Mouse (Mus musculus): Measurements from ENCODE around the gene Zdhhc21. TPM values are rescaled to one million over a fixed set of nuclear protein-coding genes. Genes with fewer than 3 reads are reported as not detected.

The Zdhhc21 gene
- polyA plus RNA-seq, 1 experiment: 3.9 TPM

GRCm38 (mm10) chr4:82863316-82863715 is 3.6 kb upstream of the Zdhhc21 start:
- no peaks in the 10 kb centered on the region for H3K27me3 ChIP-seq (ENCODE audit: control insufficient read depth, insufficient read depth, insufficient read length)
- TF ChIP-seq FOSL1 (IDR thresholded peaks at IDR 0.05; ENCODE audit: insufficient read depth, low read length, poor library complexity, severe bottlenecking): no peak
- TF ChIP-seq USF1 (IDR thresholded peaks at IDR 0.05; ENCODE audit: low read depth): no peak
- TF ChIP-seq MAX (IDR thresholded peaks at IDR 0.05): no peak
- TF ChIP-seq MYOD1 (IDR thresholded peaks at IDR 0.05; ENCODE audit: control insufficient read depth, insufficient read length, low read depth): no peak
- no peak for TF ChIP-seq CEBPB (IDR thresholded peaks at IDR 0.05; ENCODE audit: low read depth)
- no peak for TF ChIP-seq MYOG (IDR thresholded peaks at IDR 0.05; ENCODE audit: control insufficient read depth, extremely low read depth, insufficient read length)
- no peak for TF ChIP-seq CTCF (IDR thresholded peaks at IDR 0.05; ENCODE audit: control insufficient read depth, insufficient read depth, insufficient read length)

GRCm38 (mm10) chr4:82861451-82861850 is 1.7 kb upstream of the Zdhhc21 start:
- peaks cover 30% of the 10 kb centered on the region for H3K79me2 ChIP-seq (ENCODE audit: control insufficient read depth, insufficient read depth)
- no peak overlapping the region for H3ac ChIP-seq (ENCODE audit: control insufficient read depth, insufficient read length, low read depth)
- H3K4me3 ChIP-seq (ENCODE audit: insufficient read depth, poor library complexity, severe bottlenecking): no peak overlapping the region
- no peaks in the 10 kb centered on the region for H3K27me3 ChIP-seq (ENCODE audit: control insufficient read depth, insufficient read depth, insufficient read length)
- peaks cover 20% of the 10 kb centered on the region for H3K79me3 ChIP-seq (ENCODE audit: low read depth)
- no peak for TF ChIP-seq FOSL1 (IDR thresholded peaks at IDR 0.05; ENCODE audit: insufficient read depth, low read length, poor library complexity, severe bottlenecking)
- no peak for TF ChIP-seq CTCF (IDR thresholded peaks at IDR 0.05; ENCODE audit: control insufficient read depth, insufficient read depth, insufficient read length)
- TF ChIP-seq MAX (IDR thresholded peaks at IDR 0.05): no peak
- no peak for TF ChIP-seq MYOG (IDR thresholded peaks at IDR 0.05; ENCODE audit: control insufficient read depth, extremely low read depth, insufficient read length)
- TF ChIP-seq MYOD1 (IDR thresholded peaks at IDR 0.05; ENCODE audit: control insufficient read depth, insufficient read length, low read depth): no peak
- TF ChIP-seq CEBPB (IDR thresholded peaks at IDR 0.05; ENCODE audit: low read depth): no peak
- no peak for TF ChIP-seq USF1 (IDR thresholded peaks at IDR 0.05; ENCODE audit: low read depth)
- H3K36me3 ChIP-seq (ENCODE audit: control insufficient read depth, insufficient read depth): no peaks in the 10 kb centered on the region

More at GRCm38 (mm10) chr4:82863316-82863715, 3.6 kb upstream of the Zdhhc21 start:
- peaks cover 11% of the 10 kb centered on the region for H3K79me2 ChIP-seq (ENCODE audit: control insufficient read depth, insufficient read depth)
- H3K4me3 ChIP-seq (ENCODE audit: insufficient read depth, poor library complexity, severe bottlenecking): no peak overlapping the region
- no peaks in the 10 kb centered on the region for H3K36me3 ChIP-seq (ENCODE audit: control insufficient read depth, insufficient read depth)
- H3ac ChIP-seq (ENCODE audit: control insufficient read depth, insufficient read length, low read depth): no peak overlapping the region
- H3K79me3 ChIP-seq (ENCODE audit: low read depth): peaks cover 8% of the 10 kb centered on the region

GRCm38 (mm10) chr4:82860566-82860965 is 808 bp upstream of the Zdhhc21 start:
- TF ChIP-seq USF1 (IDR thresholded peaks at IDR 0.05; ENCODE audit: low read depth) (no peak), FOSL1 (IDR thresholded peaks at IDR 0.05; ENCODE audit: insufficient read depth, low read length, poor library complexity, severe bottlenecking) (no peak), CEBPB (IDR thresholded peaks at IDR 0.05; ENCODE audit: low read depth) (no peak), MYOD1 (IDR thresholded peaks at IDR 0.05; ENCODE audit: control insufficient read depth, insufficient read length, low read depth) (no peak), MAX (IDR thresholded peaks at IDR 0.05) (no peak), CTCF (IDR thresholded peaks at IDR 0.05; ENCODE audit: control insufficient read depth, insufficient read depth, insufficient read length) (no peak), MYOG (IDR thresholded peaks at IDR 0.05; ENCODE audit: control insufficient read depth, extremely low read depth, insufficient read length) (no peak)
- Histone ChIP-seq H3K27me3 (ENCODE audit: control insufficient read depth, insufficient read depth, insufficient read length) (no peaks in the 10 kb centered on the region), H3ac (ENCODE audit: control insufficient read depth, insufficient read length, low read depth) (no peak overlapping the region), H3K79me2 (ENCODE audit: control insufficient read depth, insufficient read depth) (peaks cover 39% of the 10 kb centered on the region), H3K36me3 (ENCODE audit: control insufficient read depth, insufficient read depth) (no peaks in the 10 kb centered on the region), H3K79me3 (ENCODE audit: low read depth) (peaks cover 26% of the 10 kb centered on the region), H3K4me3 (ENCODE audit: insufficient read depth, poor library complexity, severe bottlenecking) (no peak overlapping the region)

- TF ChIP-seq MYOD1 (IDR thresholded peaks at IDR 0.05; ENCODE audit: control insufficient read depth, insufficient read length, low read depth): no peak
- TF ChIP-seq MYOG (IDR thresholded peaks at IDR 0.05; ENCODE audit: control insufficient read depth, extremely low read depth, insufficient read length): no peak
- TF ChIP-seq FOSL1 (IDR thresholded peaks at IDR 0.05; ENCODE audit: insufficient read depth, low read length, poor library complexity, severe bottlenecking): no peak
- no peak for TF ChIP-seq CTCF (IDR thresholded peaks at IDR 0.05; ENCODE audit: control insufficient read depth, insufficient read depth, insufficient read length)
- no peak for TF ChIP-seq MAX (IDR thresholded peaks at IDR 0.05)
- no peak for TF ChIP-seq CEBPB (IDR thresholded peaks at IDR 0.05; ENCODE audit: low read depth)
- no peak for TF ChIP-seq USF1 (IDR thresholded peaks at IDR 0.05; ENCODE audit: low read depth)
- Histone ChIP-seq H3K79me2 (ENCODE audit: control insufficient read depth, insufficient read depth) (peaks cover 59% of the 10 kb centered on the region), H3K4me3 (ENCODE audit: insufficient read depth, poor library complexity, severe bottlenecking) (peak overlapping the region; percentile 64), H3K36me3 (ENCODE audit: control insufficient read depth, insufficient read depth) (no peaks in the 10 kb centered on the region), H3K27me3 (ENCODE audit: control insufficient read depth, insufficient read depth, insufficient read length) (no peaks in the 10 kb centered on the region), H3ac (ENCODE audit: control insufficient read depth, insufficient read length, low read depth) (peak overlapping the region; percentile 26), H3K79me3 (ENCODE audit: low read depth) (peaks cover 31% of the 10 kb centered on the region)
Observed at GRCm38 (mm10) chr4:82858431-82859010, 1.2 kb downstream of the Zdhhc21 start.

GRCm38 (mm10) chr4:82856986-82857385 is 2.8 kb downstream of the Zdhhc21 start:
- TF ChIP-seq MYOG (IDR thresholded peaks at IDR 0.05; ENCODE audit: control insufficient read depth, extremely low read depth, insufficient read length): no peak
- no peak for TF ChIP-seq CTCF (IDR thresholded peaks at IDR 0.05; ENCODE audit: control insufficient read depth, insufficient read depth, insufficient read length)
- no peak for TF ChIP-seq CEBPB (IDR thresholded peaks at IDR 0.05; ENCODE audit: low read depth)
- no peak for TF ChIP-seq MAX (IDR thresholded peaks at IDR 0.05)
- TF ChIP-seq FOSL1 (IDR thresholded peaks at IDR 0.05; ENCODE audit: insufficient read depth, low read length, poor library complexity, severe bottlenecking): no peak
- TF ChIP-seq USF1 (IDR thresholded peaks at IDR 0.05; ENCODE audit: low read depth): no peak
- no peak for TF ChIP-seq MYOD1 (IDR thresholded peaks at IDR 0.05; ENCODE audit: control insufficient read depth, insufficient read length, low read depth)
- H3K36me3 ChIP-seq (ENCODE audit: control insufficient read depth, insufficient read depth): peaks cover 8% of the 10 kb centered on the region
- H3K79me3 ChIP-seq (ENCODE audit: low read depth): peaks cover 39% of the 10 kb centered on the region
- no peaks in the 10 kb centered on the region for H3K27me3 ChIP-seq (ENCODE audit: control insufficient read depth, insufficient read depth, insufficient read length)
- peaks cover 74% of the 10 kb centered on the region for H3K79me2 ChIP-seq (ENCODE audit: control insufficient read depth, insufficient read depth)
- H3ac ChIP-seq (ENCODE audit: control insufficient read depth, insufficient read length, low read depth): no peak overlapping the region
- H3K4me3 ChIP-seq (ENCODE audit: insufficient read depth, poor library complexity, severe bottlenecking): no peak overlapping the region

Data from C2C12 (cell line).